Mouse (Mus musculus) large intestine, adult 2 months (tissue): Measurements from ENCODE around the gene Hbp1. TPM values are rescaled to one million over a fixed set of nuclear protein-coding genes. Genes with fewer than 3 reads are reported as not detected.

Experiments
- polyA plus RNA-seq: library from polyadenylated mRNA; depleted of rRNA; stranded (reverse); fragments of >200 nt; gene quantifications from 2 replicates; pipeline ENCODE4 v1.2.3, GENCODE M21; 2012; rRNA removed

Hbp1 gene
- polyA plus RNA-seq, 1 experiment = 35.0 TPM

Other genes with a start within 250 kb of the Hbp1 start
- gene Gpr22, start 236.6 kb downstream of the Hbp1 start, polyA plus RNA-seq = 0.31 and 0.40 TPM in 2 replicates
- gene Prkar2b, start 110.8 kb upstream of the Hbp1 start, polyA plus RNA-seq = 1.3 and 1.7 TPM in 2 replicates